In the genomic region with DNA sequence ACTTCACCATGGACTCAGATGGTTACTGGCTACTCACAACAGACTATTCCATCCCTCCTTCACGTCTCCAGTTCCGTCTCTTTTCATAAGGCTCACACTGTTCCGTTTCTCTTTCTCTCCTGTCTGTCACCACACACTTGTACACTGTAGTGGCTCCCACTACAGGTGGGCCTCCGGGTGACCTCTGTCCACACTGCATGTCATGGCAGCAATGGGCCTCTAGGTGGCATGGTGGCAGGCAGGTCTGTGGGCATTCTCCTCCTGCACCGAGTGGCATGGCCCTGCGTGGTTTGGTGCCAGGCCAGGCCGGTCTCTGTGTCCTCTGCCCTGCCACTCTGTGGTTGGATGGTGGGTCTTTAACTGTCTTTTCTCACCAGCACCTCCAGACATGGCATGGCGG, we compare ENCODE assay signal across 8 mouse cellular contexts. TPM values are rescaled to one million over a fixed set of nuclear protein-coding genes. Genes with fewer than 3 reads are reported as not detected.
DNase-seq lines count a peak whose midpoint lies in the region; ATAC-seq lines count a peak whose summit lies in the region.

No protein-coding gene starts in this region.

- H3K9me3 ChIP-seq in heart, embryonic 12.5 days (replicated peaks): 0 out of 2 replicates have a peak, but pooled peaks cover 8% of the 10 kb centered on the region
- peaks cover 7% of the 10 kb centered on the region; the same call in 1 of the 2 replicates for H3K9me3 ChIP-seq in embryonic facial prominence, embryonic 10.5 days

- no peak overlapping the region for H3K4me3 ChIP-seq in heart, embryonic 12.5 days
- no peak overlapping the region for H3K4me3 ChIP-seq in embryonic facial prominence, embryonic 10.5 days

- H3K4me1 ChIP-seq in heart, embryonic 12.5 days (replicated peaks): no peaks in the 10 kb centered on the region
- H3K4me1 ChIP-seq in embryonic facial prominence, embryonic 10.5 days: no peaks in the 10 kb centered on the region

- no peak overlapping the region for H3K4me2 ChIP-seq in heart, embryonic 12.5 days

- H3K9ac ChIP-seq in heart, embryonic 12.5 days: no peak overlapping the region

- ATAC-seq in heart, embryonic 12.5 days (ENCODE audit: insufficient number of reproducible peaks, low FRiP score): no peak; the same call in 1 of the 2 replicates

- H3K36me3 ChIP-seq in heart, embryonic 12.5 days: peaks cover 25% of the 10 kb centered on the region
- H3K36me3 ChIP-seq in embryonic facial prominence, embryonic 10.5 days (replicated peaks): peaks cover 39% of the 10 kb centered on the region

- DNase-seq in heart, adult 18-20 months: peak; percentile 31 to 62
- peak; percentile 48 for DNase-seq in 3T3-L1 (ENCODE audit: low read depth, low spot score)
- peak; percentile 65 to 89 for DNase-seq in adrenal gland, adult (ENCODE audit: inconsistent age in 2 of 2, low spot score in 1 of 2)
- DNase-seq in embryonic facial prominence, embryonic 10.5 days (ENCODE audit: low spot score): peak; percentile 48
- peak; percentile 16 for DNase-seq in large intestine, adult 2 months (ENCODE audit: low read depth, low spot score)
- DNase-seq in ovary, postnatal 36 days (ENCODE audit: low spot score): peak; percentile 67
- no peak for DNase-seq in frontal cortex, postnatal 10 days (ENCODE audit: low spot score in 2 of 2)

- no peak overlapping the region for H3K27ac ChIP-seq in heart, embryonic 12.5 days (ENCODE audit: poor library complexity, severe bottlenecking)
- H3K27ac ChIP-seq in embryonic facial prominence, embryonic 10.5 days (replicated peaks): no peak overlapping the region

- H3K27me3 ChIP-seq in heart, embryonic 12.5 days (replicated peaks): no peaks in the 10 kb centered on the region
- no peaks in the 10 kb centered on the region for H3K27me3 ChIP-seq in embryonic facial prominence, embryonic 10.5 days (replicated peaks; ENCODE audit: low read depth, poor library complexity, severe bottlenecking)

- WGBS in heart, embryonic 12.5 days: 74% methylated on average over 8 of the region's 8 CpGs
- WGBS in embryonic facial prominence, embryonic 10.5 days: 87% methylated on average over 8 of the region's 8 CpGs
- 65% methylated on average over 8 of the region's 8 CpGs for WGBS in large intestine, adult 2 months

RNA-seq across cellular contexts. Expression of gene Trub1, which starts 30.1 kb away (rescaled TPM):
- 1 to 10 TPM; 3.9 to 5.9 TPM for total RNA-seq in heart, adult 18-20 months (2021)
- 11.2 and 12.4 TPM in 2 replicates for polyA plus RNA-seq in heart, embryonic 12.5 days (2016; fragmentation: Nextera tagmentation; extraction: Ambion mirVana)
- polyA plus RNA-seq in embryonic facial prominence, embryonic 10.5 days (2016; fragmentation: Nextera tagmentation; extraction: Ambion mirVana): 21.7 and 25.6 TPM in 2 replicates
- polyA plus RNA-seq in large intestine, adult 2 months (2012; rRNA removed): 3.5 and 4.1 TPM in 2 replicates

Comparison
In these comparisons a context has a peak if more than half of its experiments do, and no peak if none do; other contexts are left out.
1. DNase-seq: peak in heart, adult 18-20 months (2 of 2), 3T3-L1 (single experiment), adrenal gland, adult (2 of 2), embryonic facial prominence, embryonic 10.5 days (single experiment), large intestine, adult 2 months (single experiment) and ovary, postnatal 36 days (single experiment); none in frontal cortex, postnatal 10 days (0 of 2).